Mouse (Mus musculus) spleen, postnatal 36 days (tissue): ENCODE data around the gene Eef1b2.
"Not testable (repeated sequence)": the region's sequence is repeated elsewhere in the genome, so short reads cannot be mapped to it uniquely, and the experiment has no call there.

Experiments
- DNase-seq, 2 experiments: peaks; one replicate each; pipeline ENCODE4 v3.0.0; 2022; ENCODE audit warnings: low spot score in 2 of 2, mixed read lengths in 1 of 2

The Eef1b2 gene

GRCm38 (mm10) chr1:63176604-63177421, at the start of gene Eef1b2, which contains the start of gene Ndufs1:
Gene Eef1b2, plus strand, starts transcription at chr1:63176825.
Gene Ndufs1, minus strand, starts transcription at chr1:63176833.
- peak; percentile 96 to 97 for DNase-seq

DNA sequence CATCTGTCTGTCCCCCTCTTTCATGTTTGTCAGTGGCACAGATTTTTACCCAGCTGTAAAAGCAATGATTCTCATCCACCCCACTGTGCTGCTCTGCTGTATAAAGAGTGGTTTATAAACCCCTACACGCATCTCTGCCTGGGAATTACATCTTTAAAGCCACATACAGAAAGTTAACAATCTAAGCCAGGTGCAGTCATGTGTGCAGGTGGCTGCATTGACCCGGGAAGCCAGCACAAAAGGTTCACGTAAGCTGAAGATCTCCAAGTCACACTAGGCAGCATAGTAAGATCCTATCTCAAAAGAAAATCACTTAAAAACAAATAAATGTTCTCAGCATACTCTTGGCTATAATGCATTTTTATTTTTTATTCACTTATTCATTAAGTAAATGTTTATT, 47.4 kb upstream of the Eef1b2 start:
- DNase-seq = no peak

- peak; percentile 8 to 22 for DNase-seq
Measured at GRCm38 (mm10) chr1:63129857-63130690, 46.6 kb upstream of the Eef1b2 start.

GRCm38 (mm10) chr1:63130883-63131282, 45.7 kb upstream of the Eef1b2 start:
- no peak for DNase-seq

DNA sequence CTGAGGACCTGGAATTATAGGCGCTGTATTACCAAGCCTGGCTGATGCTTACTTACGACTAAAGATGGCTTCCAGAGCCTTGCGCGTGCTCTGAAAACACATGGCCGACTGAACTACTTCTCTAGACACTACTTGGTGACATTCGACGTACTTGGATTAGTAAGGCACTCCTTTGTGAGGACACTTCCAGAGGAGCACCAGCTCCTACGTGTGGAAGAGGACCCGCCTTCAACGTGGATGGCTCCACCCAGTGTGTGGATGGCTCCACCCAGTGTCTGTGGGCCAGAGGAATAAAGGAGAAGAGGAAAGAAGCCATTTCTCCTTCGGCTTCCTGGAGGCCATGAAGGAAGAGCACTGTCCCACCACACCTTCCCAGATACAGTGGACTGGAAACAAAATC, 44.9 kb upstream of the Eef1b2 start:
- no peak for DNase-seq

DNA sequence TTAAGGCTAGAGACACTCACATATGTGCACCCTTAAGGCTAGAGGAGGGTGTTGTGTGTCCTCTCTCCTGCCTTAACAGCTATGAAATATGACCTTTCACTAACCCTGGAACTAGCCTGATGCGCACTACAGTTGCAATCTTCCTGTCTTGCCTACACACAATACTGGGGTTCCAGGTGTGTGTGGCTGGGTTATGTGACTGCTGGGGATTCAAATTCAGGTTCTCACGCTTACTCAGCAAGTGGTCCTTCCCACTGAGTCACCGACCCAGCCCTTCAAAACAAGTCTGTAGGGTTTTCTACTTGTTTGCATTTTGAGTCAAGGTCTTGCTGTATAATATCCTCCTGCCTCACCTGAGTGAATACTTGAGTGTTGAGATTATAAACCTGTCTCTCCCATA, 42.1 kb upstream of the Eef1b2 start:
- DNase-seq = no peak

DNA sequence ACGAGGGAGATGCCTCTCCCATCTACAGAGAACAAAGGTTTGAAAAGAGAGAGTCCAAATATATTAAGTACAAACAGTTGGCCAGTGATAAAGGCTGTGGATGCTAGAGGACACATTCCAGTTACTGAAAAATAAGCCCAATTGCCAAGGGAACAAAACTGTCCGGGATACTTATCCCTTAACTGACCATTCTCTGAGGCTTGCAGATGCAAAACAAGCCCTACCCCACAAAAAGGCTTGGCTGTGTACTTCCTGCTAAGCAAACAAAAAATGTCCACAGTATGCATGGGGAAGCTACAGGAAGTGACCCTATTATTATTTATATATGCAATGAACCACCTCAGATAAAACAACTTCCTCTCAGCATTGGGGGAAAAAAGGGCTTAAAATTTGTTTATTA, 38.7 kb upstream of the Eef1b2 start:
- DNase-seq = no peak

DNA sequence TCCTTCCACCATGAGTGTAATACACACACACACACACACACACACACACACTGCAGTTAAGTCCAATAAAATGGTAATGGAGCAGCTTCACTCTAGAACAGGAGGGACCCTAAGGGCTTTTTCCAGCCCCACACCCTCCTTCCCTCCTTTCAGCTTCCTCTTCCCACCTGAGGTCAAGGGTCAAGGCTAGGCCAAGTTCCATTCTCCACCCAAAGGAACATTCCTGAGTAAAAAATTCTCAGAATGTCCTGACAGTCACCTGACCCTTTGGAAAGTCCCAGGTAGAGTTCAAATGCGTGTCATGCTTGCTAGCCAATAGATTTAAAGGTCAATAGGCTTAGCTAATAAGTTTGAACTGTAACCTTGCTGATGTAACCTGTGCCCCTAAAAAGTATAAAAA, 38.0 kb upstream of the Eef1b2 start:
- DNase-seq = not testable (repeated sequence)

- DNase-seq = no peak
Measured at GRCm38 (mm10) chr1:63140231-63140630, 36.4 kb upstream of the Eef1b2 start.

- DNase-seq = no peak
Measured at GRCm38 (mm10) chr1:63168638-63169037, 8.0 kb upstream of the Eef1b2 start.

DNA sequence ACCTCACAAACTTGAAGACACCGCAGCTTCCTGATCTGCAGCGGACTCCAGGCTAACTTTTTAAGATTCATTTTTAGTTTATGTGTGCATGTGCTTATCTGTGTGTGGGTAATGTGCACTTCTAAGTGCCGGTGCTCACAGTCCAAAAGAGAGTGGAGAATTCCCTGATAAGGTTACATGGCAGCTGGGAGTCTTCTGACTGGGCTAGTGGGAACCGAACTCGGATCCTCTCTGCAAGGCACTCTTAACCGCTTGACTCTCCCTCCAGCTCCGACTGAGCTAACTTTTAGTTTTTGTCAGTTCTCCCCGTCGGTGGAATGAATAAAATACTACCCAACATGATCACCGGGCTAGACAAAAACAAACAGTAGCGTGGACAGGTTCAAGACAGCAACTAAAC, 772 bp upstream of the Eef1b2 start:
- DNase-seq = no peak

GRCm38 (mm10) chr1:63176259-63176603, 394 bp upstream of the Eef1b2 start:
- no peak for DNase-seq

DNA sequence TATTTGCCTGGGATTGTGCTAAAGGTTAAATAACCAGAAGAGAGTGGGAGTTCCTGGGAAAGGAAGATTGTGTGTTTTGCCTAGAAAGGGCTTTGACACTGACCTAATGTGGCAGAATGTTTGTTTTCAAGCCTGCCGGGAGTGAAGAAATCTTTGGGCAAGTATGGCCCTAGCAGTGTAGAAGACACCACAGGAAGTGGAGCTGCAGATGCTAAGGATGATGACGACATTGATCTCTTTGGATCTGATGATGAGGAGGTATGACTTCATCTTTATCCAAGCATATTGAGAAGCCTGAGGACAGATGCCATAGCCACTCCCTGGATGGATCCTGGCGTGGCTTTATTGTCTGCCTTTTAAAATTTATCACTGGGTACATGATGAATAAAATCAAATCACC, 1.7 kb downstream of the Eef1b2 start:
- no peak for DNase-seq

DNA sequence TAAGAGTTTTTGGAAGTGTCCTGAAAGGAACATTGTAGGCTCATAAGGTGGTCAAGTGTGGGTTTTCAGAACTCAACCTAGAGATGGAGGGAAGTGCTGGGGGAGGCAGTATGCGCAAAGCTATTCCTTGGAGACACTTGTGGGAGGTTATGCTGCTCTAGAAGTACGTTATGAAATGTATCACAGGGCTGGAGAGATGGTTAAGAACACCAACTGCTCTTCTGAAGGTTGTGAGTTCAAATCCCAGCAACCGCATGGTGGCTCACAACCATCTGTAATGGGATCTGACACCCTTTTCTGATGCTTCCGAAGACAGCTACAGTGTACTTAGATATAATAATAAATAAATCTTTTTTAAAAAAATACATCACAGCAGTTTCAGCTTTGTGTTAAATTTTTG, 3.5 kb downstream of the Eef1b2 start:
- no peak for DNase-seq

GRCm38 (mm10) chr1:63180575-63180974, 4.0 kb downstream of the Eef1b2 start:
- not testable (repeated sequence) for DNase-seq

GRCm38 (mm10) chr1:63181019-63181418, 4.4 kb downstream of the Eef1b2 start:
- peak; percentile 89 to 92 for DNase-seq

DNA sequence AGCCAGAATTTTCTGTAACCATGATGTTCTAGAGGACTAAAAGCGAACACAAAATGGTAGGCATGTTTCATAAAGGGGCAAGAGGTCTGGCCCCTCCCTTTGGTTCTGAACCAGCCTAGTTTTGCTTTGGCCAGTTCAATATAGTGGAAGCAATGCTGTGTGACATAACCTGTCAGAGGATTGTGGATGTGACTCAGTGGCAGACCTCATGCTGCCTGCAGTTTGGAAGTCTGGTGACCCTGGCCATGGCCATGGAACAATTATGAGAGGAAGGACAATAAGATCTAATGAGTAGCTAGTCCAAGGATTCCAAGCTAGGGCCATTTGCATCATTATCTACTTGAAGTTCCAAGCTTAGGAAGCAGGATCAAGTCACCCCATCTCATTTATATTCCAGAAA, 4.9 kb downstream of the Eef1b2 start:
- DNase-seq = no peak

DNA sequence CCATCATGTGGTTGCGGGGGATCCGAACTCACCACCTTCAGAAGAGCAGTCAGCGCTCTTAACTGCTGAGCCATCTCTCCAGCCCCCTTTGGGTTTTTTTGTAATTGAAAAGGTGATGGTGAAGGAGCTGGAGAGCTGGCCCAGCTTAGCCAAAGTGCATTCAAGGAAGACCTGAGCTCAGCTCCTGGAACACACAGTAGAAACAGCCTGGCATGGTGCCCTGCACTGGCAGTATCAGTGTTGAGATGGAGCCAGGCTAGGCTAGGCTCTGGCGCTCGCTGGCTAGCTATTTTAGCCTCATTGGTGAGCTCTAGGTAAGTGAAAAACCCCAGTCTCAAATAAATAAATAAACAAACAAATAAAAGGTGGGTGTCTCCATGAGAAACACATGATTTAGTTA, 5.6 kb downstream of the Eef1b2 start:
- DNase-seq = no peak

DNA sequence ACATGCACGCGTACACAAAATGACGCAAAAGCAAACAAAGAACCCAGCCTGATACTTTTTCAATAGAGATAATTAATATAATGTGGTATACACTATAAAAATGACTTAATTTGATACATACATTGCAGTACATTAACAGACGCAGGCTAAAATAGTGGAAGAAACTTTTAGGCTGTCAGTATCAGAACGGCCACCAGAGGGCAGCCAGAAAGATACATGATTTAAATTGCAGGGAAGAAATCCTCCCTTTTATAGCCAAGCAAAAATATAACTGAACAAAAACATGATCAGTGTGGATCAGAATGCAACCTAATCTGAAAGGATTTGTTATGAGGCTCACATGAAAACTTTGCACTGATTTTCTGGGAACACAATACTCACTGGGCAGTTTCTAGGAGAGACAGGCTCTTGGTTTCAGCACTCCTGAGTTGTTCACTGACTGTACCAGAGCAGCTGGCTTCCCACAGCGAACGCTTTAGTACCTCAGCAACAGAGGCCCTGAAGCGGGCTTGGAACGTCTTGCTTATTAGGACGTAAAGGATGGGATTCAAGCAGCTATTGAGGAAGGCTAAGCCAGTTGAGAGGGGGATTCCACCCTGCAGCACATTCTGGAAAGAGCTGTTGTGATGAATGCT, 6.1 kb downstream of the Eef1b2 start:
- DNase-seq = peak in 1 of 2 experiments; percentile 31

DNA sequence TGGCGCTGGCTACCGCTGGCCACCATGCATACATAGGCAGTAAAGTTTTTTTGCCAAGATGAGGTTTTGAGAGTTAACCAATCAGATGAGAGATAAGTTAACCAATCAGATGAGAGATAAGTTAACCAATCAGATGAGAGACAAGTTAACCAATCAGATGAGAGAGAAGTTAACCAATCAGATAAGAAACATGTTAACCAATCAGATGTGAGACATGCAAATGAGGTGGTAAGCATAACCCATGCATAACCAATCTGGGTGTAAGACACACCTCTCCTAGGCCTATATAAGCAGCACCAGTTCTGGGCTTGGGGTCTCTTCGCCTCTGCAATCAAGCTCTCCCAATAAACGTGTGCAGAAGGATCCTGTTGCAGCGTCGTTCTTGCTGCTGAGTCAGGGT, 8.8 kb downstream of the Eef1b2 start:
- not testable (repeated sequence) for DNase-seq

GRCm38 (mm10) chr1:63188536-63188935, 11.9 kb downstream of the Eef1b2 start:
- DNase-seq = no peak

DNA sequence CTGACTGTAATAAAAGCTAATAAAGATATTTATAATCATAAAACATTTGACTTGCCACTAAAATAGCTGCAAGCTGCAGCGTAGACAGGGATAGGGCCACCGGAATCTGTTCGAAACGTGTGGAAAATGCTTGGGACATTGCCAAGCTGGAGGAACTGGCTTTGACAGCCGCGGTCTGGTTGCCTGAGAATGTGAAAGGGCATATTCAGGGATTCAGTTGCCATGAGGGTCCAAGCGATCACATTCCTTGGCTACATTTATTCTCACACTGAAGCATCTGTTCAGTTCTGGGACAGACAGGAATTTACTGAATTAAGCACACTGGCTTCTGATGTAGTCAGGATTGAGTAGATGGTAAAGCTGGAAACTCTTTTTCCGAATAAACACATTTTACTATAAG, 14.2 kb downstream of the Eef1b2 start:
- DNase-seq = no peak
